Mouse (Mus musculus): ENCODE data around the gene 1600002K03Rik.

The 1600002K03Rik gene

GRCm38 (mm10) chr10:80172527-80173292 is at the start of gene 1600002K03Rik:
TSS of gene 1600002K03Rik (plus strand) at chr10:80172944.
- peak; percentile 79 to 80 for DNase-seq (ENCODE audit: low spot score in 2 of 2)

GRCm38 (mm10) chr10:80123932-80124562 is 48.7 kb upstream of the 1600002K03Rik start:
- no peak for DNase-seq (ENCODE audit: low spot score in 2 of 2)

GRCm38 (mm10) chr10:80127920-80128319 is 44.8 kb upstream of the 1600002K03Rik start:
- DNase-seq (ENCODE audit: low spot score in 2 of 2), result no peak

- DNase-seq (ENCODE audit: low spot score in 2 of 2), result no peak
Observed at GRCm38 (mm10) chr10:80129846-80130245, 42.9 kb upstream of the 1600002K03Rik start.

- no peak for DNase-seq (ENCODE audit: low spot score in 2 of 2)
Observed at GRCm38 (mm10) chr10:80130403-80131031, 42.2 kb upstream of the 1600002K03Rik start.

GRCm38 (mm10) chr10:80131316-80131951 is 41.3 kb upstream of the 1600002K03Rik start:
- no peak for DNase-seq (ENCODE audit: low spot score in 2 of 2)

- DNase-seq (ENCODE audit: low spot score in 2 of 2), result no peak
Observed at GRCm38 (mm10) chr10:80131952-80132350, 40.8 kb upstream of the 1600002K03Rik start.

- no peak for DNase-seq (ENCODE audit: low spot score in 2 of 2)
Observed at GRCm38 (mm10) chr10:80133226-80133849, 39.4 kb upstream of the 1600002K03Rik start.

- DNase-seq (ENCODE audit: low spot score in 2 of 2), result no peak
Observed at GRCm38 (mm10) chr10:80134421-80134820, 38.3 kb upstream of the 1600002K03Rik start.

GRCm38 (mm10) chr10:80135161-80135560 is 37.6 kb upstream of the 1600002K03Rik start:
- DNase-seq (ENCODE audit: low spot score in 2 of 2), result no peak

- no peak for DNase-seq (ENCODE audit: low spot score in 2 of 2)
Observed at GRCm38 (mm10) chr10:80135641-80136040, 37.1 kb upstream of the 1600002K03Rik start.

- no peak for DNase-seq (ENCODE audit: low spot score in 2 of 2)
Observed at GRCm38 (mm10) chr10:80136179-80136951, 36.4 kb upstream of the 1600002K03Rik start.

GRCm38 (mm10) chr10:80136952-80137625 is 35.7 kb upstream of the 1600002K03Rik start:
- no peak for DNase-seq (ENCODE audit: low spot score in 2 of 2)

GRCm38 (mm10) chr10:80137626-80138552 is 34.9 kb upstream of the 1600002K03Rik start:
- DNase-seq (ENCODE audit: low spot score in 2 of 2), result no peak

- DNase-seq (ENCODE audit: low spot score in 2 of 2), result no peak
Observed at GRCm38 (mm10) chr10:80138553-80139438, 33.9 kb upstream of the 1600002K03Rik start, which contains the start of gene Atp5d. TSS of gene Atp5d (plus strand) at chr10:80138632.

- DNase-seq (ENCODE audit: low spot score in 2 of 2), result no peak
Observed at GRCm38 (mm10) chr10:80139439-80139775, 33.3 kb upstream of the 1600002K03Rik start.

- DNase-seq (ENCODE audit: low spot score in 2 of 2), result no peak
Observed at GRCm38 (mm10) chr10:80139975-80140665, 32.6 kb upstream of the 1600002K03Rik start.

GRCm38 (mm10) chr10:80140666-80141035 is 32.1 kb upstream of the 1600002K03Rik start, which contains the start of gene Cbarp:
TSS of gene Cbarp (minus strand) at chr10:80140835.
- DNase-seq (ENCODE audit: low spot score in 2 of 2), result no peak

Measured in thymus, postnatal 10 days (tissue).